Mouse (Mus musculus) stomach, postnatal 0 days (tissue): ENCODE measurements at regions not wholly inside any gene's neighbourhood (a gene's known extent, or its start where the extent isn't known, plus 50 kb on each side); places are given as distances from the start of the nearest gene placed in this dataset.

Experiments
- ATAC-seq: fragments of 200-750 bp; cut with Nextera tagmentation; 2 replicates; pipeline ENCODE4 v1.8.0; 2017; ENCODE audit not compliant: low FRiP score, low TSS enrichment
- DNase-seq: peaks from one replicate; pipeline ENCODE4 v3.0.0-alpha.2; 2016; ENCODE audit warnings: low spot score
- H3K27ac ChIP-seq: fragments of 300-500 bp; sonication (generic); replicated peaks from 2 replicates; pipeline ENCODE4 v1.5.1; 2014; ENCODE audit warnings: mild to moderate bottlenecking, control low read depth
- H3K27me3 ChIP-seq: fragments of 300-500 bp; sonication (generic); 2 replicates; pipeline ENCODE4 v1.6.1; 2014; ENCODE audit warnings: low read length; ENCODE audit not compliant: control insufficient read depth, insufficient read depth
- H3K36me3 ChIP-seq: fragments of 300-500 bp; sonication (generic); 2 replicates; pipeline ENCODE4 v1.6.1; 2014; ENCODE audit warnings: low read length, mixed read lengths; ENCODE audit not compliant: control insufficient read depth, insufficient read depth
- H3K4me1 ChIP-seq: fragments of 300-500 bp; sonication (generic); replicated peaks from 2 replicates; pipeline ENCODE4 v1.6.1; 2014; ENCODE audit warnings: antibody characterized with exemption; ENCODE audit not compliant: control insufficient read depth, insufficient read depth
- H3K4me2 ChIP-seq: fragments of 300-500 bp; sonication (generic); replicated peaks from 2 replicates; pipeline ENCODE4 v1.6.1; 2014; ENCODE audit warnings: low read depth, mild to moderate bottlenecking, control low read depth, moderate library complexity
- H3K4me3 ChIP-seq: fragments of 300-500 bp; sonication (generic); 2 replicates; pipeline ENCODE4 v1.5.1; 2014; ENCODE audit warnings: low read depth, low read length, control low read depth
- H3K9ac ChIP-seq: fragments of 300-500 bp; sonication (generic); 2 replicates; pipeline ENCODE4 v1.6.1; 2014; ENCODE audit warnings: mild to moderate bottlenecking, low read length, control low read depth, mixed read lengths
- H3K9me3 ChIP-seq: fragments of 300-500 bp; sonication (generic); 2 replicates; pipeline ENCODE4 v1.6.1; 2016; ENCODE audit warnings: low read length; ENCODE audit not compliant: control insufficient read depth
- CTCF ChIP-seq: IDR thresholded peaks from 2 replicates; pipeline ENCODE4 v1.5.1; 2016; ENCODE audit warnings: antibody characterized with exemption, low read depth, mild to moderate bottlenecking, moderate library complexity
- EP300 ChIP-seq: optimal IDR thresholded peaks from 2 replicates; pipeline ENCODE3; 2016; ENCODE audit warnings: antibody characterized with exemption
- WGBS: fragments of 180-500 bp; shearing (Covaris S2); extraction: QIAGEN DNeasy Blood & Tissue Kit; methylation state at CpG from one replicate; pipeline ENCODE4 v1.1.7; 2014; 5-methylcytosine and 5-hydroxymethylcytosine counted together

DNA sequence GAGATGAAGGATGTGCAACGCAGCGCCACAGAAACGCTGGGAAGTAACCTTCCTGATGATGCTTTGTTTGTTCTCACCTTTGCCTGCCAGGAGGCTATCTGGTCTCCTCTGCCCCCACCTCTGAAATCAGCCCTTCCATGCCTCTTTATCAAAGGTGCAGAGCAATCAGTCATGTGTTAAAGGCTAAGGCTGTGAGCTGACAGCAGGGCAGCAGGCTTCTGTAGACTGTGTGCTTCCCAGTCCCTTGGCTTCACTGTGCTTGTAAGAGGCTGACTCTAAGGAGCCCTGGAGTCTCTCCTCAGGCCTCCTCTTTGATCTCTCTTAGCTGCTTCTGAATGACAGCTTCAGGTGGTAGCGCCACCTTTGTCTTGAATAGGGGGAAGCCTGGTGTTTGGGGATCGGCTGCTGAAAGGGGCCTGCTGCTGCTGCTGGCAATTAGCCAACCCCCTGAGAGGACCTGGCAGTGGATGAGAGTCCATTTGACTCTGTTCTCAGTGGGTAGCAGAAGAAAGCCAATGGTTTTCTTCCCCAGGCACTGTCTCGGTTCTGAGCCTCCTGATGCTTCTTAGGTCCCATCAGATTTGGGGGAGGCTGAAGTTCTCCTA lies 348.7 kb downstream of the Gm9195 start:
- DNase-seq, result no peak
- 30% methylated on average over 6 of the region's 6 CpGs for WGBS
- Histone ChIP-seq H3K27me3 (no peaks in the 10 kb centered on the region), H3K4me1 (no peaks in the 10 kb centered on the region), H3K9me3 (no peaks in the 10 kb centered on the region), H3K4me2 (no peak overlapping the region), H3K9ac (no peak overlapping the region), H3K27ac (no peak overlapping the region), H3K4me3 (no peak overlapping the region), H3K36me3 (no peaks in the 10 kb centered on the region)
- no peak for ATAC-seq
- TF ChIP-seq CTCF, result no peak
- no peak for TF ChIP-seq EP300

DNA sequence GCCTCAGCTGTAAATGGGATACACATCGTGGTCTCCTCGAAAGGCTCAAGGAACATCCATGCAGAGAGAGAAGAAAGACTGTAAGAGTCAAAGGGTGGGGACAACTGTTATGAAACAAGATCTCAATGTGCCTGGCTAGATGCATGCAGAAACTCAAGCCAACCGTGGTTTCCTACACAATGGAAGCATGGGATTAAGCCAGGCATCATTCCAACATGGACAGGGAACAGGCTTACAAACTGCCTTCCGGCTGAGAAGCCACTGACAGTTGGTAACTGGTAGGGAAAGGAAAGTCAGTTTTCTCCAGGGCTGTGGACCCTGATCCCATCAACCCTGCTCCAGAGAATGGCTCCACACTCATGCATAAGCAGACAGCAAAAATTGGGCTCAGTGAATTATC lies 350.5 kb downstream of the Gm9195 start:
- WGBS, result 61% methylated on average over 4 of the region's 4 CpGs
- no peak overlapping the region for H3K4me2 ChIP-seq
- TF ChIP-seq CTCF (no peak), EP300 (no peak)

DNA sequence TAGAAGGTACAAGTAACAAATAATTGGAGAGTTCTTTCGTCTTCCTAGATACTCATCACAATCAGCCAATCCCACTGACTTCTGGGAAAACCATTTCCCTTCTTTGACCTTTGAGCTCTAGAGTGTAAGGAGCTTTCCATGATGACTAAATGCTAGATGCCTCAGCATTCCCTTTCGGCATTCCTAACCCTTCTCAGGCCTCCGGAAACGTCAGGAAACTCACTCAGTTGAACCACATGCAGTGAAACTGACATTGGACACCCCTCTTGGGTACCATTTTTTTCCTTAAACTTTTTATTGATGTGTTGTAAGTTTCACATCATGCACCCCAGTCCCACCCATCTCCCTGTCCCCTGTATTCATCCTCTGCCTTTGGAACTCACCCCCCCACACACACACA lies 361.5 kb downstream of the Gm9195 start:
- Histone ChIP-seq H3K9ac (no peak overlapping the region), H3K9me3 (no peaks in the 10 kb centered on the region), H3K4me2 (no peak overlapping the region), H3K27ac (no peak overlapping the region), H3K36me3 (no peaks in the 10 kb centered on the region), H3K27me3 (no peaks in the 10 kb centered on the region), H3K4me3 (no peak overlapping the region), H3K4me1 (no peaks in the 10 kb centered on the region)
- no peak for TF ChIP-seq CTCF
- TF ChIP-seq EP300, result no peak
- WGBS, result 71% methylated on average over 4 of the region's 4 CpGs
- no peak for ATAC-seq
- DNase-seq, result no peak

More for the DNA sequence above, 350.5 kb downstream of the Gm9195 start:
- no peak for ATAC-seq
- no peak for DNase-seq
- Histone ChIP-seq H3K9ac (no peak overlapping the region), H3K27me3 (no peaks in the 10 kb centered on the region), H3K27ac (no peak overlapping the region), H3K4me1 (no peaks in the 10 kb centered on the region), H3K4me3 (no peak overlapping the region), H3K36me3 (no peaks in the 10 kb centered on the region), H3K9me3 (no peaks in the 10 kb centered on the region)

DNA sequence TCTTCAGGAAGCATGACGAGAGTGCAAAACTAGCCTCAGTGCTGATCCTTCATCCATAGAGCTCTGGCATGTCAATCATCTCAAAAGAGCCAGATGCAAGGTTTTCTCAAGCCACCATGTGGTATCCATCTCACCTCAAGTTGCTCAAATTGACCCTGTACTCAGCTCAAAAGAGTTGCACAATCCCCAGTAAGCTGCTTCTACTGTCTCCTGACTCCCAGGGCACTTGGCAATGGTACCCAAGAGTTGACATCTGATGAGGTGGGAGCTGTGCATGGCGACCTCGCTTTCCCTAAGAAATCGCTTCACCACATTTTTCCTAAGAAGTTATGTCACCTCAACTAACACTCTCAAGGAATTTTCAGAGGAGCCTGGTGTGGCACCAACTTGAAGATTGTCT lies 369.9 kb downstream of the Gm9195 start:
- WGBS, result 83% methylated on average over 4 of the region's 4 CpGs
- Histone ChIP-seq H3K27me3 (no peaks in the 10 kb centered on the region), H3K4me1 (no peaks in the 10 kb centered on the region), H3K4me2 (no peak overlapping the region), H3K4me3 (no peak overlapping the region), H3K9ac (no peak overlapping the region), H3K27ac (no peak overlapping the region), H3K9me3 (no peaks in the 10 kb centered on the region), H3K36me3 (no peaks in the 10 kb centered on the region)
- TF ChIP-seq CTCF (no peak), EP300 (no peak)
- ATAC-seq (no peak), DNase-seq (no peak)

GRCm38 (mm10) chr14:72121006-72121405 lies 370.6 kb downstream of the Gm9195 start:
- Histone ChIP-seq H3K27ac (no peak overlapping the region), H3K9ac (no peak overlapping the region), H3K4me3 (no peak overlapping the region), H3K4me1 (no peaks in the 10 kb centered on the region), H3K9me3 (no peaks in the 10 kb centered on the region), H3K36me3 (no peaks in the 10 kb centered on the region), H3K27me3 (no peaks in the 10 kb centered on the region), H3K4me2 (no peak overlapping the region)
- WGBS, result 4% methylated on average over 1 of the region's 1 CpGs
- DNase-seq (no peak), ATAC-seq (no peak)
- TF ChIP-seq EP300 (no peak), CTCF (no peak)

DNA sequence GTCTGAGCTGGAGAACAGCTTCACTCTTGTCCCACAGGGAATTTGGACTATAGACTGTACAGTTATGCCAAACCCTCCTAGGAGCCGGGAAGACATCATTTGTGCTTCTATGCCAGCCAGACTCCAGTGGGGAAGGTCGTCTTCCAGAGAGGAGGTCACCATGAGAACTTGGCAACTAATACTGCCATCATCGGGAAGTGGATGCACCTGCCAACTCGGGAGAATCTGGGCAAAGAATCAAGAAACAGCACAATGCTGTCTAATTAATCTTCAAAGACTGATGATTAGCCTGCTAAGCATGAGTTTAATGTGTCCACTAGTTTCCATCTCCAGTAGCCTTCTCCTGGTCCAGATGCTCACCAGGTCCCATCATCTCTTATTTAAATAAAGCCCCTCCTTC lies 374.8 kb downstream of the Gm9195 start:
- DNase-seq, result no peak
- TF ChIP-seq CTCF (no peak), EP300 (no peak)
- H3K4me3 ChIP-seq, result no peak overlapping the region
- WGBS, result 49% methylated on average over 4 of the region's 4 CpGs
- H3K4me2 ChIP-seq, result no peak overlapping the region
- no peak overlapping the region for H3K27ac ChIP-seq
- ATAC-seq, result no peak
- no peaks in the 10 kb centered on the region for H3K27me3 ChIP-seq
- H3K9ac ChIP-seq, result no peak overlapping the region
- H3K36me3 ChIP-seq, result no peaks in the 10 kb centered on the region
- H3K4me1 ChIP-seq, result no peaks in the 10 kb centered on the region
- no peaks in the 10 kb centered on the region for H3K9me3 ChIP-seq
